Mouse (Mus musculus): ENCODE measurements around the gene Tmem144. TPM values are rescaled to one million over a fixed set of nuclear protein-coding genes. Genes with fewer than 3 reads are reported as not detected.

Gene Tmem144
- polyA plus RNA-seq, 1 experiment from 2014 or later = 4.1 TPM

GRCm38 (mm10) chr3:79788959-79789358, 63.6 kb downstream of the Tmem144 start:
- no peaks in the 10 kb centered on the region for H3K9me3 ChIP-seq
- H3K36me3 ChIP-seq (replicated peaks) = no peaks in the 10 kb centered on the region
- no peaks in the 10 kb centered on the region for H3K27me3 ChIP-seq (ENCODE audit: poor library complexity, severe bottlenecking)
- 85% methylated on average over 6 of the region's 6 CpGs for WGBS
- no peak overlapping the region for H3K27ac ChIP-seq
- peaks cover 5% of the 10 kb centered on the region for H3K4me1 ChIP-seq
- DNase-seq (ENCODE audit: extremely low spot score, low spot score) = no peak
- no peak overlapping the region for H3K4me3 ChIP-seq

- Histone ChIP-seq H3K4me1 (peaks cover 5% of the 10 kb centered on the region), H3K4me3 (no peak overlapping the region), H3K9me3 (no peaks in the 10 kb centered on the region), H3K36me3 (replicated peaks) (no peaks in the 10 kb centered on the region), H3K27me3 (ENCODE audit: poor library complexity, severe bottlenecking) (no peaks in the 10 kb centered on the region), H3K27ac (no peak overlapping the region)
- WGBS = 18% methylated on average over 11 of the region's 11 CpGs
- no peak for DNase-seq (ENCODE audit: extremely low spot score, low spot score)
Measured at GRCm38 (mm10) chr3:79784362-79784736, 68.2 kb downstream of the Tmem144 start.

GRCm38 (mm10) chr3:79783630-79784361, 68.8 kb downstream of the Tmem144 start:
- no peak overlapping the region for H3K27ac ChIP-seq
- H3K9me3 ChIP-seq = no peaks in the 10 kb centered on the region
- no peaks in the 10 kb centered on the region for H3K36me3 ChIP-seq (replicated peaks)
- 59% methylated on average over 10 of the region's 10 CpGs for WGBS
- peaks cover 5% of the 10 kb centered on the region for H3K4me1 ChIP-seq
- DNase-seq (ENCODE audit: extremely low spot score, low spot score) = no peak
- no peaks in the 10 kb centered on the region for H3K27me3 ChIP-seq (ENCODE audit: poor library complexity, severe bottlenecking)
- no peak overlapping the region for H3K4me3 ChIP-seq

- Histone ChIP-seq H3K4me3 (no peak overlapping the region), H3K4me1 (no peaks in the 10 kb centered on the region), H3K9me3 (no peaks in the 10 kb centered on the region), H3K36me3 (replicated peaks) (no peaks in the 10 kb centered on the region), H3K27ac (no peak overlapping the region), H3K27me3 (ENCODE audit: poor library complexity, severe bottlenecking) (no peaks in the 10 kb centered on the region)
- no peak for DNase-seq (ENCODE audit: extremely low spot score, low spot score)
- WGBS = 92% methylated on average over 2 of the region's 2 CpGs
Measured at GRCm38 (mm10) chr3:79772701-79773100, 79.9 kb downstream of the Tmem144 start.

Other genes with a start within 250 kb of the Tmem144 start
- 23.6 and 23.9 TPM in 2 replicates for gene 4930579G24Rik, start 223.7 kb downstream of the Tmem144 start, polyA plus RNA-seq (2016; fragmentation: Nextera tagmentation; extraction: Ambion mirVana)
- gene Etfdh, start 223.3 kb downstream of the Tmem144 start, polyA plus RNA-seq (2016; fragmentation: Nextera tagmentation; extraction: Ambion mirVana) = 41.1 and 43.8 TPM in 2 replicates
- gene Rxfp1, start 114.9 kb downstream of the Tmem144 start, polyA plus RNA-seq (2016; fragmentation: Nextera tagmentation; extraction: Ambion mirVana) = not detected in 2 replicates
- 0.91 and 2.1 TPM in 2 replicates for gene Fam198b, start 31.8 kb upstream of the Tmem144 start, polyA plus RNA-seq (2016; fragmentation: Nextera tagmentation; extraction: Ambion mirVana)

Measured in forebrain, embryonic 10.5 days (tissue).